Mouse (Mus musculus): ENCODE results near the gene Gzmb. TPM values are rescaled to one million over a fixed set of nuclear protein-coding genes. Genes with fewer than 3 reads are reported as not detected.
"Not testable (repeated sequence)": the region's sequence is repeated elsewhere in the genome, so short reads cannot be mapped to it uniquely, and the experiment has no call there.

Gzmb gene
- total RNA-seq (2018; cell fraction: chromatin; rRNA removed): not detected
- total RNA-seq (2018; cell fraction: cytosol; rRNA removed): 1 to 10 TPM in 1 of 26 experiments, under 1 TPM in 9, not detected in 16; 0.05 to 1.0 (median 0.17) TPM
- total RNA-seq (2018; cell fraction: nucleus; rRNA removed): under 1 TPM in 1 of 26 experiments, not detected in 25; 0.36 TPM
- polyA plus RNA-seq (2018): 0.16 TPM in 1 of 3 replicates, not detected in the others

DNA sequence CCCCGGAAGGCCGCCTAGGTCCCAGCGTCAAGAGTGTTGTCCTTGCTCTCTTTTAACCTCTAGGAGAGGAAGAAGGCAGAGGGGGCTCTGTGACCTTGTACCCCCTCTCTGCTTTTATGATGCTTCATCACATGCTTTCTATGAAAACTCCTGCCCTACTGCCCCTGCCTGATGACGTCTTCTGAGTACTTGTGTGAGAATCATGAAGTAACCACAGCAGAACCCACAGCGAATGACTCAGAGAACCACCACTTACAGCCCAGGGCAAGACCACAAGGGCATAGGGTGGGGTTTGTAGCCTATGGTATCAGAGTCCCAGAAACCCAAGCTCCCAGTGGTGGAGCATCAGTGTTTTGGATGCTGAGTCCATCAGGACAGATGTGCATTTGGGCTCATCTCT, at the start of gene Gzmb:
TSS of gene Gzmb (minus strand) at position 108 of the 400 bp plus-strand sequence.
- no peaks in the 10 kb centered on the region for H3K36me3 ChIP-seq (ENCODE audit: inconsistent target)
- H3K27ac ChIP-seq: no peak within 1 kb of the TSS
- no peaks in the 10 kb centered on the region for H3K79me2 ChIP-seq (ENCODE audit: inconsistent target)
- H3K4me3 ChIP-seq (ENCODE audit: inconsistent target): no peak within 1 kb of the TSS
- 51% methylated on average over 5 of the region's 5 CpGs for WGBS (ENCODE audit: missing documents)

DNA sequence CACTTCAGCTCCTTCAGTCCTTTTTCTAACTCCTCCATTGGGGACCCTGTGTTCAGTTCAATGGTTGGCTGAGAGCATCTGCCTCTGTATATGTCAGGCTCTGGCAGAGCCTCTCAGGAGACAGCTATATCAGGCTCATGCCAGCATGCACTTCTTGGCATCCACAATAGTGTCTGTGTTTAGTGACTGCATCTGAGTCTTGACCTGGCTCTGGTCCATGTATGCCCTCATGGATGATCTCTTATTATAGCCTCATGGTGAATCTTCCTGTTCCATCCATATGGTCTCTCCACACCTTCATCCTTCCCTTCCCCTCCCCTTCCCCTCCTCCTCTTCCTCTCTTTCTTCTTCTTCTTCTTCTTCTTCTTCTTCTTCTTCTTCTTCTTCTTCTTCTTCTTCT, 49.7 kb upstream of the Gzmb start:
- H3K79me2 ChIP-seq (ENCODE audit: inconsistent target); H3K4me3 ChIP-seq (ENCODE audit: inconsistent target); H3K27ac ChIP-seq; H3K36me3 ChIP-seq (ENCODE audit: inconsistent target): not testable (repeated sequence)

DNA sequence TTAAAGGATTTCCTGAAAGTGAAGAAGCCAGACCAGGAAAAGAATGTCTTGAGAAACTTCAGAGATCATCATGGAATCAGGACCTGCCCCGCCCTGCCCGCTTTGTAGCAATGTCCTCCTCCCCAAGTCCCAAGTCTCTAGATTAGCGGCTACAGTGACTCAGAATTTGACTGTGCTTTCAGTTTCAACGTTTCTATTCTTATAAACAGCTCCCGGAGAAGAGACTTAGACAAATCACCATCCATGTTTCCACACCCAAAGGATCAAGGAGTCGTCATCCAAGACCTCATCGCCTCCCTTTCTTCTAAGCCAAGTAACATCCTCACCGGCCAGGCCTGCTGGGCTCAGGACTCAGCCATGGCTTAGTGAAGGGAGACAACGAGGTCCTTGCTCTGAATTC, 48.2 kb upstream of the Gzmb start:
- Histone ChIP-seq H3K27ac (no peak overlapping the region), H3K36me3 (ENCODE audit: inconsistent target) (no peaks in the 10 kb centered on the region), H3K4me3 (ENCODE audit: inconsistent target) (no peak overlapping the region), H3K79me2 (ENCODE audit: inconsistent target) (no peaks in the 10 kb centered on the region)
- 83% methylated on average over 9 of the region's 9 CpGs for WGBS (ENCODE audit: missing documents)

DNA sequence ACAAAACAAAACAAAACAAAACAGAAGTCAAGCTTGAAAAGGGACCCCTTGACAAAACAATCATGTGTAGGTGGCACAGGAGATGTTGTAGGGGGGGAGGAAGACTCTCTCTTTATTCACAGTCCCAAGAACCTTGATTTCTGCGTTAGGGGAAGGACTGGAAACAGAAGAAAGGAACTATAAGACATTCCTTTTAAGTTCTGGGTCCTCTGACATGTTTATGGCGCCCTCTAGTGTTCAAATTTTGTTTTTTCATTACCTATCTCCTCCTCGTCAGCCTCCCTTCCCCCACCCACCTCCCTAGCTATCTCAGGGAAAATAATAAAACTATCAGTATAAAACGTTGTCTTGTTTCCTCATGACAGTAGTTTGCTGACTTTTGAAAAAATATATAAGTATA, 42.1 kb upstream of the Gzmb start:
- Histone ChIP-seq H3K4me3 (ENCODE audit: inconsistent target) (no peak overlapping the region), H3K36me3 (ENCODE audit: inconsistent target) (no peaks in the 10 kb centered on the region), H3K79me2 (ENCODE audit: inconsistent target) (no peaks in the 10 kb centered on the region), H3K27ac (no peak overlapping the region)
- whole genome bisulfite sequencing (ENCODE audit: missing documents): 2% methylated on average over 4 of the region's 4 CpGs

DNA sequence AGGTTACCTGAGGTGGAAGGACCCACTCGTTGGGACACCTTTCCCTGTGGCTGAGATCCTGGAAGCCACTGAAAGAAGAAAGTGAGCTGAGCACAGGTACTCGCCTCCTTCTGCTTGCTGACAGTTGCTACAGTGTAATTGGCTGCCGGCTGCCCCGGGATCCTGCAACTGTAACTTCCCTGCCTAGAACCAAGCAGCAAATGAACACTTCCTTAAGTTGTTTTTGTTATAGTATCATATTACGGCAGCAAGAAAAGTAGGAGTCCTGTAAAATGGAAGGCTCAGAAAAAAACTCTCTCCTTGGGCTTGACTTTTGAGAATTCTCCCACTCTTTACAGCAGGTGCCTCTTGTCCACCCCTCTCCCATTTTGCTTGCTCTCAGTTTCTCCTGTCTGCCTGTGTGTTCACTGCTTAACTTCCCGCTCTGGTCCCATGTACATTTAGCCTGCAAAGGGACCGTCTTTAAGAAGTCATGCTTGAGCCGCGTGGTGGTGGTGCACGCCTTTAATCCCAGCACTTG, 41.5 kb upstream of the Gzmb start:
- 35% methylated on average over 10 of the region's 10 CpGs for WGBS (ENCODE audit: missing documents)
- Histone ChIP-seq H3K27ac (no peak overlapping the region), H3K4me3 (ENCODE audit: inconsistent target) (no peak overlapping the region), H3K79me2 (ENCODE audit: inconsistent target) (no peaks in the 10 kb centered on the region), H3K36me3 (ENCODE audit: inconsistent target) (no peaks in the 10 kb centered on the region)

DNA sequence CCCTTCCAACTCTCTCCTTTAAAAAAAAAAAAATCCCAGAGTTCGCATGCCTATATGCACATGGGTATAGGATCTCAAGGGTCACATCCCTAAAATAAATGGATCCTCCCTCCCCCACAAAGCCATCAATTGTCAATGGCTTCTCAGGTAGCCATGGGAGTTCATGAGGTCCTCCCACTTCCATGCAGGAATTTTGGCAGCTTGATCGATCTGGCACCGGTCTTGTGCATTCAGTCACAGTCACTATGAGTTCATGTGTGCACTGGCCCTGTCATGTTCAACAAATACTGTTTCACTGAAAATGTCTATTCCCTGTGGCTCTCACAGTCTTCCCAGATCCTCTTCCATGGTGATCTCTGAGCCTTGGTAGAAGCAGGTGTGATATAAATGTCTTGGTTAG, 40.0 kb upstream of the Gzmb start:
- H3K36me3 ChIP-seq (ENCODE audit: inconsistent target): no peaks in the 10 kb centered on the region
- H3K79me2 ChIP-seq (ENCODE audit: inconsistent target): no peaks in the 10 kb centered on the region
- WGBS (ENCODE audit: missing documents): 97% methylated on average over 3 of the region's 3 CpGs
- H3K27ac ChIP-seq: no peak overlapping the region
- no peak overlapping the region for H3K4me3 ChIP-seq (ENCODE audit: inconsistent target)

DNA sequence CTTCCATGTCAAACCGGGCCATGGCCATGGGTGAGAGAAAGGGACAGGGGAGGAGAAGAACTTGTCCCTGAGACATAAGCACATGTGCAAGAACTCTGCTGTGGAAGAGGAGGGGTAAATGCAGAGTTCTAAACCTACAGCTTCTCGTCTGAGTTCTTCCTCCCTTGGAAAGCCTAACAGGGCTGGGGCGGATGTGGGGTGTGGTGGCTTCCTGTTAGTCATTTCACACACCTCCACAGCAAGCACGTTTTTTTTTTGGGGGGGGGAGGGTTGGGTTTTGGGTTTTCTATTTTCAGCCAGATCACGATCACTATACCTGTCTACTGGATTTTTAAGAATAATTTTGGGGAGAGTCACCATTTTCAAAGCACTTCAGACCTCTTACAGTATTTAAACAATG, 34.7 kb upstream of the Gzmb start:
- Histone ChIP-seq H3K79me2 (ENCODE audit: inconsistent target) (no peaks in the 10 kb centered on the region), H3K27ac (no peak overlapping the region), H3K4me3 (ENCODE audit: inconsistent target) (no peak overlapping the region), H3K36me3 (ENCODE audit: inconsistent target) (no peaks in the 10 kb centered on the region)
- WGBS (ENCODE audit: missing documents): 40% methylated on average over 5 of the region's 5 CpGs

DNA sequence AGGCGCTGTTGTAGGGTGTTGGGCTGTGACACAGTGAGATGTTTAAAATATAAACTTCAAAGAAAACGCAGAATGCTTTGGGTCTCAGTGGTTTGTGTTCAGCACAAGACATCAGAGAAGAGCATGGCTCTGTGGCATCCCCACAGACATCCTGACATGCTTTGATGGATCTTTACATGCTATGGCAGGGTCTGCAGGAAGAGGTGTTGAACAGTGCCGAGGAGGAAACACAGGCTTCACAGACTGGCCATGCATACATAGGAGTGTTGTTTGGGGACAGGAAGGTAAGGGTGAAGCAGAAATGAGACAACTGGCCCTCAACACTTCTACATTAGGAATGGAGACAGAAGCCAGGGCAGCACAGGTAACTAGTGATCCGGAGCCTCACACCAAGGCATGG, 34.0 kb upstream of the Gzmb start:
- no peaks in the 10 kb centered on the region for H3K36me3 ChIP-seq (ENCODE audit: inconsistent target)
- no peak overlapping the region for H3K4me3 ChIP-seq (ENCODE audit: inconsistent target)
- no peaks in the 10 kb centered on the region for H3K79me2 ChIP-seq (ENCODE audit: inconsistent target)
- 99% methylated on average over 4 of the region's 4 CpGs for WGBS (ENCODE audit: missing documents)
- H3K27ac ChIP-seq: no peak overlapping the region

DNA sequence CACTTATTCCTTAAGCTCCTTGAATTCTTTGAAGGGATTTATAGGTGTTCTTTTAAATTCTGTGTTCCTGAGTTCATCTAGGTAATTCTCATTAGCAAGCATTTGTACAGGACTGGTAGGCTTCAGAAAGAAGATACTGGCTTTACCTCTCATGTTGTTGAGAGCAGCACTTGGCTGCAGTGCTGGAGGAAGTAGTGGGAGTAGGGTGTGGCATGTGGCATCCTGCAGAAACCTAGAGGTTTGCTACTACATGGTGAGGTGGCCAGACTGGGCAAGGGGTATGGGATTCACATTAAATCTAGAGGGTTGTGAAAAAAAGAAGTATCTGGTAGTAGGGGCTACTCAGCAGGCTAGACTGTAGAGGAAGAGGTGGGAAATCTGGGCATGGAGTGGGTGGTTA, 31.1 kb upstream of the Gzmb start:
- Histone ChIP-seq H3K79me2 (ENCODE audit: inconsistent target) (no peaks in the 10 kb centered on the region), H3K36me3 (ENCODE audit: inconsistent target) (no peaks in the 10 kb centered on the region), H3K4me3 (ENCODE audit: inconsistent target) (no peak overlapping the region), H3K27ac (no peak overlapping the region)

DNA sequence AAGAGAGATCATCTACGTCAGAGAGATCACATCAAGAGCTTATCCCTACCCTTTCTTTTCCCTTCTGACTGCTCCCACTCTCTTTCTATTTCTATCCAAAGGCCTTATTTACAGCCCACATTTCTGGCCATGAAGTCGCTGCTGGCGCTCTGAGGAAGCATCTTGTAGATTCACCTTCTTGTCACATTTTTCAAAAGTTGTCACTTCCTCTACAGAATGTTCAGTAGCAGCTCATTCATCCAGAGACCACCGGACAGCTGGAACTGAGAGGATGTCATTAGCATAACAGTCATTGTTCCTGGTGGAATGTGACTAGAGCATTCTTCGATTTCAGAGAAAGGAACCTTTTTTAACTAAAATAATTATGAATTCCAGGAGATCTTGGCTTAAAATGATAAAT, 26.6 kb upstream of the Gzmb start:
- Histone ChIP-seq H3K79me2 (ENCODE audit: inconsistent target) (no peaks in the 10 kb centered on the region), H3K4me3 (ENCODE audit: inconsistent target) (no peak overlapping the region), H3K27ac (no peak overlapping the region), H3K36me3 (ENCODE audit: inconsistent target) (no peaks in the 10 kb centered on the region)
- 60% methylated on average over 5 of the region's 5 CpGs for WGBS (ENCODE audit: missing documents)

DNA sequence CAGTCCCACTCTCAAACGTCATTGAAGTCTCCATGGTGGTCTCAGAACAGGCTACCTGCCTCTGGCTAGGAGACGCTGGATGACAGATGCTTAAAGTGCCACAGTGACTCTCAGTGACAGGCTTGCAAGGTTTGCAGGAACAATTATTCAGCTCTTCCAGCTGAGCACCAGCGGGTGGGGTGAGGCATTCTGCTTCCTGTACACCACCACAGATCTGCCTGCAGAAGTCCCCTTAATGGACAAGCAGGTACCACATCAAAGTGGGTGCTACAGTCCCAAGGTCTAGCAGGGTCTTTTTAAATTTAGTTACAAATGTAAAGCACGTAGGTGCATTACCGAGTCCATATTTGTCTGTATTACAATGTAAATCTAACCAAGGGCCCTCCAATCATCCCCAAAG, 25.7 kb upstream of the Gzmb start:
- Histone ChIP-seq H3K36me3 (ENCODE audit: inconsistent target) (no peaks in the 10 kb centered on the region), H3K4me3 (ENCODE audit: inconsistent target) (no peak overlapping the region), H3K27ac (no peak overlapping the region), H3K79me2 (ENCODE audit: inconsistent target) (no peaks in the 10 kb centered on the region)
- WGBS (ENCODE audit: missing documents): 31% methylated on average over 5 of the region's 5 CpGs

DNA sequence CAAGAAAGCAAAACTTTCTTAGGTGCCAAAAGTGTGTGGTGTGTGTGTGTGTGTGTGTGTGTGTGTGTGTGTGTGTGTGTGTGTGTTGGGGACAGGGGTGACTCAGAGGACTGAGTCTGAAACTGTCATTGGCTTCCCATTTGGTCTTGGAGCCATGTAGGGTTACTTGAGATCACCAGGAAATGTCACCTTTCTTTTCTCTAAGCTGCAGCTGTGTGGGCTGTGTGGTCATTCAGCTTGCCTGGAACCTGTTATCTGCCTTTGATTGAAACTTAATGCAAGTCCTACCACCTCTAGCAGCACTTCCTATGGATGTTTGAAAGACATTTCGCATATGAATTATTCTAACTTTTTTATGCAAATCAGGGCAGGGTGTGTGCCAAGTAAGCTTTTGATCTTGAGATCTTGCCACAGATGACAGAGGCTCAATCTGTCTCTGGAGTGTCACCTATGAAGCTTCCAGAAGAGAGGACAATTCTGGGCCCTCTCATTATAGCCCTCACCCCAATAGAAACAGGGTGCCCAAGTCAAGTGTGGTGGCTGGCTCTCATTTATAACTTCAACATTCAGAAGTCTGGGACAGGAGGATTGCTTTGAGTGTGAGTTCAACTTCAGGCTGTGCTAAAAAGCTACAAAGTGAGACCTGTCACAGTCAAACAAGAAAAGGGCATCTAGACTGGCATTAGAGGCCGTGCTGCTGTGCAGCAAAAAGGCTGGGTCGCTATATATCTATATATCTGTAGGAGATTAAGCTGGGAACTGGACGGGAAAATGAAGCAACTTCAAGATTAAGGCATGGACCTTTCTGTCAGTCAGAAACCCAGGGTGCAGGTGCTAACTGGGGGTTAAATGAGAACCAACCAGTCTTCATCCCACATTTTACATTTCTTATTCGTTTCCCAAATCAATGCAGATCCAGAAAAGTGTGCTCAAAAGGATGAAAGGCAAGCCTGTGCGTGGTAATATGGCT, 22.6 kb upstream of the Gzmb start:
- no peak overlapping the region for H3K4me3 ChIP-seq (ENCODE audit: inconsistent target)
- H3K79me2 ChIP-seq (ENCODE audit: inconsistent target): no peaks in the 10 kb centered on the region
- WGBS (ENCODE audit: missing documents): 92% methylated on average over 6 of the region's 6 CpGs
- H3K27ac ChIP-seq: no peak overlapping the region
- H3K36me3 ChIP-seq (ENCODE audit: inconsistent target): no peaks in the 10 kb centered on the region

DNA sequence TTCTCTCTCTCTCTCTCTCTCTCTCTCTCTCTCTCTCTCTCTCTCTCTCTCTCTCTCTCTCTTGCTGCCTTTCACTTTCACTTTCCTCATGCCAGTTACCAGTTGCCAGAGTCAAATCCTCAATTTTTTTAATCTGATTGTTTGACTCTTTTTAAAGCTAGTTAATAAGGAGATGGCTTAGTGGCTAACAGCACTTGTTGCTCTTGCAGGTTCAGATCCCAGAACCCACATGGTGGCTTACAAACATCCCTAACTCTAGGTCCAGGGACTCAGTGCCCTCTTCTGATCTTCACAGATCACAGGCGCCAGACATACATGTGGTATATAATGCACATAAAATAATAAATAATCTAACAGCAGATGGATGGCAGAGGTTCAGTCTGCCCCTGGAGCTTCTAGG, 21.8 kb upstream of the Gzmb start:
- Histone ChIP-seq H3K36me3 (ENCODE audit: inconsistent target) (no peaks in the 10 kb centered on the region), H3K4me3 (ENCODE audit: inconsistent target) (no peak overlapping the region), H3K27ac (no peak overlapping the region), H3K79me2 (ENCODE audit: inconsistent target) (no peaks in the 10 kb centered on the region)
- 90% methylated on average over 1 of the region's 1 CpGs for WGBS (ENCODE audit: missing documents)

DNA sequence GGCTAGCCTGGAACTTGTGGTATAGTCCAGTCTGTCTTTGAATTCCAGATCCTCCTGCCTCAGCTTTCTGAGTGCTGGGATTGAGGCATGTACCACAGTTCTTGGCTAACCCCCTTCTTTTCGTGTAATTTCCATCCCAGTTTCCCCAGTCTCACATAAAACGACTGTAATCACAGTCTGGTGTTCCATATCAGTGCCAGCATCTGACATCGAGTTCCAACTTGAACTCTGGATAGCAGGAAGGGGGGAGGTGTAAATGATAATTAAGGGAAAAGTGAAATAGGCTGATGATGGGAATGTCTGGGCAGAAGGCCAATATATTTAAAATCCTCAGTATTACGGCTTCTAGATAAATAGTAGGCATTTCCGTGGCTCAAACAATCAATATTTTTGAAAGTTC, 19.0 kb upstream of the Gzmb start:
- H3K4me3 ChIP-seq (ENCODE audit: inconsistent target): no peak overlapping the region
- 88% methylated on average over 5 of the region's 5 CpGs for WGBS (ENCODE audit: missing documents)
- no peaks in the 10 kb centered on the region for H3K36me3 ChIP-seq (ENCODE audit: inconsistent target)
- no peak overlapping the region for H3K27ac ChIP-seq
- no peaks in the 10 kb centered on the region for H3K79me2 ChIP-seq (ENCODE audit: inconsistent target)

DNA sequence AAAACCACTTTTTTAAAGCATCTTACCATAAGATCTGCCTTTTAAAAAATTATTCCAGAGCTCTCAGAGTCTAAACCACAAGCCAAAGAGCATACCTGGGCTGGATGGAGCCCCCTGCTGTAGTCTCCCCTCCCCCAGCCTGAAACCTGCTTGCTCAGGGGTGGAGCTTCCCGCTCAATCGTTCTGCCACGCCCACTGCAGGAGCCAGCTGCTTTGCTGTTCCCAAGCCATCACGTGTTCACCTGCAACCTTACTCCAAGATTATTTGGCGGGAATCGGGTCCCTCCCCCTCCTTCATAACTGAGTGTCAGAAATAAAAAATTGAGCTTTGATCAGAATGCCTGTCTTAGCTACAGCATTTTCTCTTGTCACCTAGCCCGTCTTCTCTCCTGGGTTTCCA, 16.6 kb upstream of the Gzmb start:
- WGBS (ENCODE audit: missing documents): 54% methylated on average over 7 of the region's 7 CpGs
- H3K36me3 ChIP-seq (ENCODE audit: inconsistent target); H3K79me2 ChIP-seq (ENCODE audit: inconsistent target); H3K4me3 ChIP-seq (ENCODE audit: inconsistent target); H3K27ac ChIP-seq: not testable (repeated sequence)
